Mouse (Mus musculus): ENCODE results near the gene Btbd9.

DNA sequence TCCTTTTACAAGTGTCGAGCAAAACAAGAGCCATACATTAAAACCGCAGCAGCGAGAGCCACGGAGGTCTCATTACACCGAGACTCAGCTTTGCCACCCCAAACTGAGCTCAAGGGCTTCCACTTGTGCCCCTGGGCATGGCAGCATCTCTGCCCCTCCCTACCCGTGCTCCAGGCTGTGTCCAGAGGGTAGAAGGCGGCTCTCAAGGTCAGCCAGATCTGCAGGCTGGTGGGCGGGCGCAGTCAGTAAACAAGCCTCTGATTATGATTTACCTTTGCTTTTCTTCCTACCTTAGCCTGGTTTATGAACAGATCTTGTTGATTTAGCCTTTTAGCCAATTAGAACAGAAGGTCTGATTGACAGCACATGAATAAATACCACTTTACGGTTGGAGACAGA, 331.0 kb downstream of the Btbd9 start:
- TF ChIP-seq POLR2A (IDR thresholded peaks at IDR 0.05; ENCODE audit: insufficient read depth, low read length) (no peak), CTCF (IDR thresholded peaks at IDR 0.05; ENCODE audit: low read depth, low read length) (no peak), EP300 (IDR thresholded peaks at IDR 0.05; ENCODE audit: insufficient read depth, low read depth, low read length) (no peak)
